Mouse (Mus musculus): Measurements from ENCODE around the gene Cnrip1. TPM values are rescaled to one million over a fixed set of nuclear protein-coding genes. Genes with fewer than 3 reads are reported as not detected.

Cnrip1 gene
- total and polyA plus RNA-seq, 3 experiments: 3.3 to 6.4 (median 3.5) TPM

DNA sequence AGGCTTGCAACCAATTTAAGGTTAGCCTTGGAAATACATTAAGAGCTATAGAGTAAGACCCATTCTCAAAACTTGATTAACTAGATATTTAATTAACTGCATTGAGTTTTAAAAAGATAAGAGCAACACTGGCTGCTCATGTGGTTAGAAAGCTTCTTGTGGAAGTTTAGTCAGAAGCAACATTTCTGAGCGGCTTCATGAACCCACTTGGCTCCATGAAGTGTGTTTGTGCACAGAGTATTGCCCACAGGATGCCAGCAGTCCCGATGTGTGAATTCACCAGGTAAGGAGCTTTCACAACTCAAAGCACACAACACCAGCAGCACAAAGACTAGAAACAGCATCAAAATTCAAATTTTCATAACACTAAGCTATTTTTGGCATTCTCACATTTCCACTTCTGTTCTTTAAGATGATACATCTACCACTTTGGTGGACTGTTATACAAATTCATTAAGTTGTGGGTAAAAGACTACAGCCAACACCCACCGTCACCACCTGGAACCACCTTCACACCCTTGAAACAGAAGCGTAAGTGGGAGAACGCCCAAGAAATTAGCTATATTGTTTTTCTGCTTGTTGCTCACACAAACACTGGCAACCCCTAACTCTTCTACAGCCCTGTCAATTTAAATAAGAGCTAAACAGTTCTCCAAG lies 43.7 kb upstream of the Cnrip1 start:
- no peak overlapping the region for H3K4me3 ChIP-seq
- TF ChIP-seq EP300 (IDR thresholded peaks at IDR 0.05; ENCODE audit: insufficient read depth, low read depth, low read length) (no peak), POLR2A (IDR thresholded peaks at IDR 0.05; ENCODE audit: insufficient read depth, low read depth, low read length) (no peak), CTCF (IDR thresholded peaks at IDR 0.05) (no peak)
- no peak overlapping the region for H3K9ac ChIP-seq (ENCODE audit: low read depth, low read length)
- H3K27ac ChIP-seq: no peak overlapping the region
- no peaks in the 10 kb centered on the region for H3K4me1 ChIP-seq (ENCODE audit: control insufficient read depth, insufficient read depth, low read length)
- WGBS: 81% methylated on average over 5 of the region's 5 CpGs
- no peak for DNase-seq
- H3K36me3 ChIP-seq (ENCODE audit: control insufficient read depth, insufficient read depth, low read length): no peaks in the 10 kb centered on the region
- intact Hi-C loops (cut with DNase I): no loop called here
- H3K27me3 ChIP-seq (ENCODE audit: control insufficient read depth, insufficient read depth, low read length): no peaks in the 10 kb centered on the region
- H3K79me2 ChIP-seq (replicated peaks; ENCODE audit: control insufficient read depth, insufficient read depth, low read length): no peaks in the 10 kb centered on the region

DNA sequence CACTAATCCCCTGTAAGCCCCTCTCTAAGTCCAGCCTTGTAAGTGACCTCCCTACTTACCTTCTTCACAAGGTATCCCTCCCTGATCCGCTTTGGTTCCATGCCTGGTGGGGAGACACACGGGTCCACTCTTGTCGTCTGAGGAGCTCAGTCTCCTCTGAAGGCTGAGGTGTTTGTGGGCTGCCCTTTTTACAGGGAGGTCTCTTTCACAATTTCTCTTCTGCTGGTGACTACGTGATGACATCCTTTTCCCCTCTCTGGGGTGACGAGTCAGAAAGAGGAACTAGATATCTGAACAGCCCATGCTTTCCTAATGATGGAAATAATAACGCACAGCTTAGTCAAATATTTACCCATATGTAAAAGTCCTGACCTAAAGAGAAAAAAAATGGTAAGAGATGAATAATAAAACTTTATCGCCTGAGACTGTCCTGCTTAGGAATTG lies 42.9 kb upstream of the Cnrip1 start:
- Histone ChIP-seq H3K27me3 (ENCODE audit: control insufficient read depth, insufficient read depth, low read length) (no peaks in the 10 kb centered on the region), H3K36me3 (ENCODE audit: control insufficient read depth, insufficient read depth, low read length) (no peaks in the 10 kb centered on the region), H3K27ac (no peak overlapping the region), H3K4me1 (ENCODE audit: control insufficient read depth, insufficient read depth, low read length) (no peaks in the 10 kb centered on the region), H3K79me2 (replicated peaks; ENCODE audit: control insufficient read depth, insufficient read depth, low read length) (no peaks in the 10 kb centered on the region), H3K9ac (ENCODE audit: low read depth, low read length) (no peak overlapping the region), H3K4me3 (no peak overlapping the region)
- 43% methylated on average over 7 of the region's 7 CpGs for WGBS
- intact Hi-C loops (cut with DNase I): no loop called here
- no peak for TF ChIP-seq CTCF (IDR thresholded peaks at IDR 0.05)
- TF ChIP-seq EP300 (IDR thresholded peaks at IDR 0.05; ENCODE audit: insufficient read depth, low read depth, low read length): no peak
- peak; percentile 61 for TF ChIP-seq POLR2A (IDR thresholded peaks at IDR 0.05; ENCODE audit: insufficient read depth, low read depth, low read length)
- peak in 1 of 2 experiments; percentile 16 for DNase-seq

DNA sequence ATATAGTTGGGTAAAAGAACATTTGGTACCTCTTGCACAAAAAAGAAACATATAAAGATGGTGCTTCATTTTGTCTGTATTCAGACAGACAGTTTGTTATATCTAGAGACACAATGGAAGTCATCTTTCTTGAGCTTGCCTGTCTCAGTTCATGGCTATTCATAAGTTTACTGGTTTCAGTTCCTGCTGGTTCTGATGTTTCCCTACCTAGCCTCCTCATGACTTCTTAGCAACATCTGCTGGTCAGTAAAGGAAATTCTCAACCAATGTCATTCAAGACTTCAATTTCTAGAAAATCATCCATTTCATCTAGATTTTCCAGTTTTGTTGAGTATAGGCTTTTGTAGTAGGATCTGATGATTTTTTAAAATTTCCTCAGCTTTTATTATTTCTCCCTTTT lies 38.4 kb upstream of the Cnrip1 start:
- H3K4me3 ChIP-seq: no peak overlapping the region
- no peaks in the 10 kb centered on the region; the same call in 1 of the 2 replicates for H3K27me3 ChIP-seq (ENCODE audit: control insufficient read depth, insufficient read depth, low read length)
- H3K27ac ChIP-seq: no peak overlapping the region
- TF ChIP-seq CTCF (IDR thresholded peaks at IDR 0.05) (peak; percentile 23; the same call in 1 of the 2 replicates), EP300 (IDR thresholded peaks at IDR 0.05; ENCODE audit: insufficient read depth, low read depth, low read length) (no peak), POLR2A (IDR thresholded peaks at IDR 0.05; ENCODE audit: insufficient read depth, low read depth, low read length) (no peak)
- no peaks in the 10 kb centered on the region for H3K36me3 ChIP-seq (ENCODE audit: control insufficient read depth, insufficient read depth, low read length)
- DNase-seq: no peak
- H3K9ac ChIP-seq (ENCODE audit: low read depth, low read length): no peak overlapping the region
- H3K79me2 ChIP-seq (replicated peaks; ENCODE audit: control insufficient read depth, insufficient read depth, low read length): no peaks in the 10 kb centered on the region
- intact Hi-C loops (cut with DNase I): no loop called here
- H3K4me1 ChIP-seq (ENCODE audit: control insufficient read depth, insufficient read depth, low read length): no peaks in the 10 kb centered on the region

DNA sequence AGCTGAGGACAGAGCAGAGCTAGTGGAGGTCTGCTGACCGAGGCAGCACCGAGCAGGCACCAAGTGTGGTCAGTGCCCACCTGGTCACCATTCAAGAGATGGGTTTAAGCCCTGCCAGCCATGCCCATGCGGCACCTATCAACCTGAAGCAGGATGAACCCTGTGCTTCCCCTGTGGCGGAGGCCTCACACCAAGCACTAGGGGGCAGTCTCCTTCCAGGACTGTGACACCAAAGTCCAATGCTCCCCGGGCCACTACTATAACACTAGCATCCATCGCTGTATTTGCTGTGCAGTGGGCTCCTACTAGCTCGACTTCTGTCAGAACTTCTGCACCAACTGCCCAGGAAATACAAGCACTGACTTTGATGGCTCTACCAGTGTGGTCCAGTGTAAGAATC lies 32.1 kb upstream of the Cnrip1 start:
- intact Hi-C loops (cut with DNase I): no loop called here
- no peaks in the 10 kb centered on the region; the same call in 1 of the 2 replicates for H3K27me3 ChIP-seq (ENCODE audit: control insufficient read depth, insufficient read depth, low read length)
- no peak overlapping the region for H3K27ac ChIP-seq
- H3K36me3 ChIP-seq (ENCODE audit: control insufficient read depth, insufficient read depth, low read length): no peaks in the 10 kb centered on the region
- TF ChIP-seq EP300 (IDR thresholded peaks at IDR 0.05; ENCODE audit: insufficient read depth, low read depth, low read length) (no peak), CTCF (IDR thresholded peaks at IDR 0.05) (no peak), POLR2A (IDR thresholded peaks at IDR 0.05; ENCODE audit: insufficient read depth, low read depth, low read length) (no peak)
- no peak for DNase-seq
- no peaks in the 10 kb centered on the region for H3K4me1 ChIP-seq (ENCODE audit: control insufficient read depth, insufficient read depth, low read length)
- H3K9ac ChIP-seq (ENCODE audit: low read depth, low read length): no peak overlapping the region
- H3K4me3 ChIP-seq: no peak overlapping the region
- WGBS: 87% methylated on average over 7 of the region's 7 CpGs
- no peaks in the 10 kb centered on the region for H3K79me2 ChIP-seq (replicated peaks; ENCODE audit: control insufficient read depth, insufficient read depth, low read length)

DNA sequence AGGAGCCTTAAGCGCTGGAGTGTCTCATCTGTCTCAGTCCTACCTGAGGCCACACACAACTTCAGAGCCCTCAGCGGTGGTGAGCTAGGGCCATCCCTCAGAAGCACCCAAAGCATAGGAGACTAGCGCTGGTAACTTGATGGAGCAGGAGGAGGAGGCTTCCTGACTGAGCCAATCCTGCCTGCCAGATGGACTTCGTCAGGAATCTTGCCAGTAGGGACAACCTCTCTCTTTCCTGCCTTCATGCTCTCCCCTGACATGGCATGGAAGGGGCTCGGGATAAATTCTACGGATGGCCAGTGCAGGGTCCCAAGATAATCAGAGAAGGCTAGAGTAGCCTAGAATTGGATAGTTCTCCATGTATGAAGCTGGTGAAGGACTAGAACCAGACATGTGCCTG lies 28.2 kb upstream of the Cnrip1 start:
- Histone ChIP-seq H3K79me2 (replicated peaks; ENCODE audit: control insufficient read depth, insufficient read depth, low read length) (no peaks in the 10 kb centered on the region), H3K27ac (no peak overlapping the region), H3K4me1 (ENCODE audit: control insufficient read depth, insufficient read depth, low read length) (no peaks in the 10 kb centered on the region), H3K4me3 (no peak overlapping the region), H3K9ac (ENCODE audit: low read depth, low read length) (no peak overlapping the region), H3K36me3 (ENCODE audit: control insufficient read depth, insufficient read depth, low read length) (no peaks in the 10 kb centered on the region), H3K27me3 (ENCODE audit: control insufficient read depth, insufficient read depth, low read length) (no peaks in the 10 kb centered on the region)
- peak; percentile 26 to 30 for DNase-seq
- intact Hi-C loops (cut with DNase I): no loop called here
- WGBS: 65% methylated on average over 6 of the region's 6 CpGs
- no peak for TF ChIP-seq POLR2A (IDR thresholded peaks at IDR 0.05; ENCODE audit: insufficient read depth, low read depth, low read length)
- TF ChIP-seq EP300 (IDR thresholded peaks at IDR 0.05; ENCODE audit: insufficient read depth, low read depth, low read length): no peak
- no peak for TF ChIP-seq CTCF (IDR thresholded peaks at IDR 0.05)

DNA sequence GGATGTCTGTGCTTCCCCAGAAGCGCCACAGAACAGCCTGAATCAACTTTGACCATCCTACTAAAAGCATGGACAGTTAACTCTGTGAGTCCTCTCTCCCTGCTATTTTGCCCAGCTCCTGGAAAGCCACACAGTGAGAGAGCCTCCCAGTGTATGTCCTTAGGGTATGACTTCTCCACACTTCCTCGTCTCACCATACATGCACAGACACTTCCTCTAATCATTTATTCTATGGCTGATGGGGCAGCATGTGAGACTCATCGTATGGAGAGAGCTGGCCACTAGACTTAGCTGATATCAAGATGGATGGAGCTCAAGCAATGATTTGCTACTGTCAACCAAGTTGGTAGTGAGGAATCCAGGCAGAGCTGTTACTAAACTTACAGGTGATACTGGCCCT lies 27.4 kb upstream of the Cnrip1 start:
- Histone ChIP-seq H3K27me3 (ENCODE audit: control insufficient read depth, insufficient read depth, low read length) (no peaks in the 10 kb centered on the region), H3K79me2 (replicated peaks; ENCODE audit: control insufficient read depth, insufficient read depth, low read length) (no peaks in the 10 kb centered on the region), H3K4me3 (no peak overlapping the region), H3K9ac (ENCODE audit: low read depth, low read length) (no peak overlapping the region), H3K36me3 (ENCODE audit: control insufficient read depth, insufficient read depth, low read length) (no peaks in the 10 kb centered on the region), H3K4me1 (ENCODE audit: control insufficient read depth, insufficient read depth, low read length) (no peaks in the 10 kb centered on the region; the same call in 1 of the 2 replicates), H3K27ac (no peak overlapping the region)
- DNase-seq: no peak
- intact Hi-C loops (cut with DNase I): no loop called here
- no peak for TF ChIP-seq POLR2A (IDR thresholded peaks at IDR 0.05; ENCODE audit: insufficient read depth, low read depth, low read length)
- WGBS: 76% methylated on average over 3 of the region's 3 CpGs
